Mouse (Mus musculus) heart, postnatal 0 days (tissue): Measurements from ENCODE around the gene Nek4. TPM values are rescaled to one million over a fixed set of nuclear protein-coding genes. Genes with fewer than 3 reads are reported as not detected.

Source experiments
- ATAC-seq: fragments of 200-750 bp; cut with Nextera tagmentation; 2 replicates; pipeline ENCODE4 v1.8.0; 2017; ENCODE audit warnings: low read depth, moderate number of reproducible peaks, moderate library complexity; ENCODE audit not compliant: insufficient read depth
- DNase-seq: peaks from one replicate; pipeline ENCODE4 v3.0.0-alpha.2; 2016; ENCODE audit warnings: low spot score
- H3K27ac ChIP-seq: fragments of 300-500 bp; sonication (generic); 2 replicates; pipeline ENCODE4 v1.5.1; 2014; ENCODE audit warnings: low read depth, mild to moderate bottlenecking
- H3K27me3 ChIP-seq: fragments of 300-500 bp; sonication (generic); 2 replicates; pipeline ENCODE4 v1.6.1; 2014; ENCODE audit warnings: low read length, mixed read lengths; ENCODE audit not compliant: control insufficient read depth, insufficient read depth
- H3K36me3 ChIP-seq: fragments of 300-500 bp; sonication (generic); replicated peaks from 2 replicates; pipeline ENCODE4 v1.6.1; 2014; ENCODE audit warnings: low read length, mixed read lengths; ENCODE audit not compliant: control insufficient read depth, insufficient read depth
- H3K4me1 ChIP-seq: fragments of 300-500 bp; sonication (generic); 2 replicates; pipeline ENCODE4 v1.6.1; 2014; ENCODE audit warnings: antibody characterized with exemption; ENCODE audit not compliant: control insufficient read depth, insufficient read depth
- H3K4me2 ChIP-seq: fragments of 300-500 bp; sonication (generic); 2 replicates; pipeline ENCODE4 v1.6.1; 2014; ENCODE audit warnings: low read depth, mild to moderate bottlenecking, low read length, moderate library complexity
- H3K4me3 ChIP-seq: fragments of 300-500 bp; sonication (generic); 2 replicates; pipeline ENCODE4 v1.5.1; 2014; ENCODE audit warnings: low read depth, low read length
- H3K9ac ChIP-seq: fragments of 300-500 bp; sonication (generic); replicated peaks from 2 replicates; pipeline ENCODE4 v1.6.1; 2014; ENCODE audit warnings: low read depth, low read length, mixed read lengths
- H3K9me3 ChIP-seq: fragments of 300-500 bp; sonication (generic); replicated peaks from 2 replicates; pipeline ENCODE4 v1.6.1; 2016; ENCODE audit warnings: low read length; ENCODE audit not compliant: control insufficient read depth
- CTCF ChIP-seq: IDR thresholded peaks from 2 replicates; pipeline ENCODE4 v1.5.1; 2016; ENCODE audit warnings: antibody characterized with exemption, control low read depth, low read depth
- EP300 ChIP-seq: IDR thresholded peaks from 2 replicates; pipeline ENCODE4 v1.6.1; 2016; ENCODE audit warnings: antibody characterized with exemption, low read depth
- WGBS: fragments of 180-500 bp; shearing (Covaris S2); extraction: QIAGEN DNeasy Blood & Tissue Kit; methylation state at CpG from one replicate; pipeline ENCODE4 v1.1.7; 2014; 5-methylcytosine and 5-hydroxymethylcytosine counted together
- polyA plus RNA-seq: library from polyadenylated mRNA; unstranded; fragments of >200 nt; fragmentation: Nextera tagmentation; extraction: Ambion mirVana; gene quantifications from 2 replicates; pipeline ENCODE4 v1.2.1, GENCODE M21; 2015
- total RNA-seq: library from RNA; depleted of rRNA; stranded (reverse); fragments of >200 nt; gene quantifications from 2 replicates; pipeline ENCODE4 v1.2.3, GENCODE M21; 2014; ENCODE audit warnings: low replicate concordance

The Nek4 gene
- total and polyA plus RNA-seq, 2 experiments from 2014 or later: 3.3 to 11.9 TPM

GRCm38 (mm10) chr14:31001307-31002205, 50.4 kb downstream of the Nek4 start, which contains the start of the genes Glt8d1 and Spcs1:
Gene Glt8d1 (plus strand): TSS chr14:31001400.
Gene Spcs1 (minus strand): TSS chr14:31001672.
- Histone ChIP-seq H3K9ac (peak within 1 kb of the TSS; percentile 74), H3K4me3 (peak within 1 kb of the TSS; percentile 97), H3K9me3 (no peaks in the 10 kb centered on the region), H3K4me1 (peaks cover 10% of the 10 kb centered on the region), H3K27me3 (no peaks in the 10 kb centered on the region), H3K27ac (peak within 1 kb of the TSS; percentile 86), H3K4me2 (peak within 1 kb of the TSS; percentile 74), H3K36me3 (peaks cover 14% of the 10 kb centered on the region)
- 0 out of 2 replicates have a peak, but pooled peaks have one; percentile 40 for TF ChIP-seq EP300
- no peak for TF ChIP-seq CTCF
- under 1% methylated on average over 78 of the region's 84 CpGs for WGBS
- ATAC-seq (peak; percentile 93), DNase-seq (peak; percentile 79)

- DNase-seq (no peak), ATAC-seq (no peak)
- no peak overlapping the region for H3K4me2 ChIP-seq
- no peak for TF ChIP-seq EP300
- no peak for TF ChIP-seq CTCF
- H3K36me3 ChIP-seq: peaks cover 25% of the 10 kb centered on the region
- WGBS: 55% methylated on average over 2 of the region's 2 CpGs
- peaks cover 10% of the 10 kb centered on the region for H3K4me1 ChIP-seq
- no peak overlapping the region for H3K27ac ChIP-seq
- H3K4me3 ChIP-seq: no peak overlapping the region
- H3K9ac ChIP-seq: no peak overlapping the region
- no peaks in the 10 kb centered on the region for H3K9me3 ChIP-seq
- no peaks in the 10 kb centered on the region for H3K27me3 ChIP-seq
These were observed 53.4 kb downstream of the Nek4 start for GRCm38 (mm10) chr14:31004527-31004926.

GRCm38 (mm10) chr14:31006779-31007178, 55.6 kb downstream of the Nek4 start:
- Histone ChIP-seq H3K9ac (no peak overlapping the region), H3K27me3 (no peaks in the 10 kb centered on the region), H3K9me3 (no peaks in the 10 kb centered on the region), H3K27ac (no peak overlapping the region), H3K4me1 (0 out of 2 replicates have a peak, but pooled peaks cover 3% of the 10 kb centered on the region), H3K36me3 (peaks cover 46% of the 10 kb centered on the region), H3K4me2 (no peak overlapping the region), H3K4me3 (no peak overlapping the region)
- no peak for DNase-seq
- no peak for TF ChIP-seq CTCF
- TF ChIP-seq EP300: no peak
- WGBS: 80% methylated on average over 5 of the region's 5 CpGs
- ATAC-seq: no peak

DNA sequence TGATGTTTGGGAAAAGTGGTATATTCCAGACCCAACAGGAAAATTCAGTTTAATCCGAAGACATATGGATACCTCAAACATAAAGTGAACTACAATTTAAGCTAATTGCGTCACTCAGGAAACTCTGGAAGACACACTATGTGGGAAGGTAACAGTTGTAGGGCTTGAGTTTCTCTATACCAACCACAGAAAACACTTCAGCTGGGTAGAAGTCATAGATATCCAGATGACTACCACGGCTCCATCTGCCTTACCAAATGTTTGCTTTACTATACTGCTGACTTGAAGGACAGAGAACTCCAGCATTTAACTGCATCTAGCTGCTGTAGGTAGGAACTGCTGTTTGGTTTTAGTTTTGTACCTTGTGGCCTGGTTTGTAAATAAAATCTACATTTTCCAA, 60.4 kb downstream of the Nek4 start:
- no peak overlapping the region for H3K27ac ChIP-seq
- no peaks in the 10 kb centered on the region for H3K9me3 ChIP-seq
- H3K9ac ChIP-seq: no peak overlapping the region
- H3K36me3 ChIP-seq: peaks cover 89% of the 10 kb centered on the region
- H3K4me3 ChIP-seq: no peak overlapping the region
- H3K27me3 ChIP-seq: no peaks in the 10 kb centered on the region
- WGBS: 89% methylated on average over 3 of the region's 3 CpGs
- no peak overlapping the region for H3K4me2 ChIP-seq
- no peaks in the 10 kb centered on the region for H3K4me1 ChIP-seq
- no peak for DNase-seq
- no peak for ATAC-seq
- TF ChIP-seq EP300: no peak
- TF ChIP-seq CTCF: no peak

DNA sequence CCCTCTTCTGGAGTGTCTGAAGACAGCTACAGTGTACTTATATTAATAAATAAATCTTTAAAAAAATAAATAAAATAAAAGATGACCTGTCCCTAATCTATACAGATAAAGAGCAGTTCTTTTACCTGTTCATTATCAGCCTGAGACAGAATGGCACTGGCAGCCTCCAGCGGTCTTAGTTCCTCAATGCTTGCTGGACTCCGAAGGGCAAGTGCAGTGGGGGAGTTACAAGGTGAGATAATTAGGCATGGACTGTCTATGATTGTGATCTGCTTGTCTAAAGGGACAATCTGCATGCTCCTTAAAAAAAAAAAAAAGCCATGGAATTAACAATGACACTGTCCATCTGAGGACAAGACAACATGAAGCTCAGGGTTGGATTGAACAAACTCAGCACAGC, 62.8 kb downstream of the Nek4 start:
- peaks cover 9% of the 10 kb centered on the region for H3K4me1 ChIP-seq

More for the DNA sequence above, 62.8 kb downstream of the Nek4 start:
- WGBS: 95% methylated on average over 2 of the region's 2 CpGs
- Histone ChIP-seq H3K4me3 (no peak overlapping the region), H3K9ac (no peak overlapping the region), H3K36me3 (peaks cover 83% of the 10 kb centered on the region), H3K4me2 (no peak overlapping the region), H3K9me3 (no peaks in the 10 kb centered on the region), H3K27ac (no peak overlapping the region), H3K27me3 (no peaks in the 10 kb centered on the region)
- TF ChIP-seq EP300: no peak
- TF ChIP-seq CTCF: no peak
- no peak for ATAC-seq
- no peak for DNase-seq
